Mouse (Mus musculus) T-helper 1 cell (primary cell): ENCODE measurements at regions not wholly inside any gene's neighbourhood (a gene's known extent, or its start where the extent isn't known, plus 50 kb on each side); places are given as distances from the start of the nearest gene placed in this dataset.
"Not testable (repeated sequence)": the region's sequence is repeated elsewhere in the genome, so short reads cannot be mapped to it uniquely, and the experiment has no call there.

Experiments
- in situ Hi-C: fragments of 300-600 bp; cut with MboI, MseI; formaldehyde crosslinking; loops from one replicate; pipeline ENCODE4 v1.15.1; 2025; ENCODE audit warnings: high pct_unique_total_duplicates

GRCm38 (mm10) chr19:27128501-27128900 is 87.8 kb upstream of the Vldlr start:
- in situ Hi-C loops, result not testable (repeated sequence)

DNA sequence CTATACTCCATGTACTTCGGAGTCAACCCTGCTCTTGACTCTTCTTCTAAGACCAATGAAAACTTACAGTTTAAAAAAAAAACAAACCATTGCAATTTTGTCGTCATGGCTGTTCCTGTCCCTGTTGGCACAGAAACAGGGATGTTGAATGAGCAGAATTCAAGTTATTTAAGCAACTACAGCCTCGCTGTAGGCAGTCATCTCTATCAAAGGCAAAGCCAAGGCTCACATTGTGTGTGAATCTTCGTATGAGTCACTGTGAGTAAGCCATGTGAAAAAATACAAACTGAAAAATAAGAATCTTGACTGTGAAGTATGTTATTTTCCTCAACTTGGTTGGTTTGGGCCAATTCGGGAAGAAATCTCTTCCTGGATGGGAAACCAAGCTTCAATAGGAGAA is 81.9 kb upstream of the Vldlr start:
- in situ Hi-C loops, result no loop called here

DNA sequence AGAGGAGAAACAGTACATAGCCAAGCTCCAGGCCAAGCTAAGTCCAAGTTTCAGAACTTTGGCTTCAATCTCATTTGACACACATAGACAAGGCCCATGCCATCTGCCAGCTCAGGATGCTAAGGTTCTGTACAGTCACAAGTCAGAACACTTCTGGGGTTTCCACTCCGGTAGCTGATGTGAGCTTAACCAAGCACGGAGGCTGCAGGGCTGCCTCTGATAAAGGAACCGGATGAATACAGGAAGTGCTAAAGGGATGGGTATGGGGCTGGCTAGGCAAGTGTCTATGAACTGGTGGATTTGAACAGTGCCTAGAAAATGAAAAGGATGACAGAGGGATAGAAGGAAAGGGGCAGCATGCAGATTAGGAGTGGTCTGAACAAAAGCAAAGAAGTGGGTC is 75.4 kb upstream of the Vldlr start:
- in situ Hi-C loops, result no loop called here

DNA sequence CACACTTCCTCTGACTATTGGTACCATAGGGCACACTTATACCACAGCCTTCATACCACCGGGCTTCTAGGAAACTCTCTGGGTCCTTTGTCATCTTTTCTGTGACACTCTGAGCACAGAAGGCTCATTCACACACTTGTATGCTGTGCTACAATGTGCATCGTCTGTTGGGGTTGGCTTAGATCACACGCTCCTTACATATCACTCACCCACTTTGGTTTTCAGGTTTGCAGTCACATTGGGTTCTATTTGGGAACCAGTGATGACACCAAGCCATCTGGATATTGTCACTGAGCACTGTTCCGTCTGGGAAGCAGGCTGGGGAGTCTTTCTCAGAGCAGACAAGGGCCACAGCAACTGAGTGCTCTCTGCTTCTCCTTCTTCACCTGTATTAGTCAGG is 74.1 kb upstream of the Vldlr start:
- in situ Hi-C loops, result no loop called here

- in situ Hi-C loops, result no loop called here
These were observed 68.9 kb upstream of the Vldlr start for GRCm38 (mm10) chr19:27147404-27147803.

DNA sequence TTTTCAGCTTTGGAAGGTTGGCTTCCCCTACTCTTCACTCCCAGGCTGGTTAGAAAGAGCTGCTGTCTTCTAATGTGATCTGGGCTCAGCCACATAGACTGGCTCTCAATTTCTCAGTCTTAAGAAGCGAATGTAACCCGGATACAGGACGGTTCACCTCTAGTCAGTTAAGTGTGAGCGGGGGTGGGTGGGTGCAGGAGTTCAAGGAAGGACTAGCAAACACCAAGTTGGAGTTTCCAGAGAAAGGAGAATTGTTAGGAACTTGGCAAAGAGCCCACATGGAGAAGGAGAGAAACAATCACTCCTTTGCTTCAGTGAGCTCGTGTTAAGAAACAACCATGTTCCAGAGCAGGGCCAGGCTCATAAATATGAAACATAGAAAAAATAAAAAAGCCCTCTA is 68.0 kb upstream of the Vldlr start:
- in situ Hi-C loops, result no loop called here

GRCm38 (mm10) chr19:27149567-27149966 is 66.7 kb upstream of the Vldlr start:
- in situ Hi-C loops, result no loop called here

GRCm38 (mm10) chr19:27161933-27162332 is 54.4 kb upstream of the Vldlr start:
- in situ Hi-C loops, result no loop called here
